Mouse (Mus musculus): ENCODE measurements at regions not wholly inside any gene's neighbourhood (a gene's known extent, or its start where the extent isn't known, plus 50 kb on each side); places are given as distances from the start of the nearest gene placed in this dataset.
"Not testable (repeated sequence)": the region's sequence is repeated elsewhere in the genome, so short reads cannot be mapped to it uniquely, and the experiment has no call there.

DNA sequence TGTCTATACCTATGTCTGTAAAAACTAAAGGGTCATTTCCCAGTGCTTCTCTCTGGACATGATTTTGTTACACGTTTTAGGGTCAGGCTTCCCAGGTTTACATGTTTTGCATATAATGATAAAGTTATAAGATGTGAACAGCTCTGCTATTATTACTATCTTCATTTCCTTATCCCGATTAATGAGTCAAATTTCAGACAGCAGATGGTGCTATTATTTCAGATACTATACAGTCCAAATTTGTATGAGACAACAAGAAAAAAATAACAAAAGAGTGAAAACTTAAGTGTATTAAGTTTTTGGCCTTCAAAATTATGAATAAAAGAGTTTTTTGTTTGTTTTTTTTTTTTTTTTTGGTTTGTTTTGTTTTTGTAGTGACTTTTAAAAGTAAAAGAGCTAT lies 922.9 kb upstream of the Ppp6c start:
- intact Hi-C loops (cut with DNase I) = no loop called here
- DNase-seq = no peak

DNA sequence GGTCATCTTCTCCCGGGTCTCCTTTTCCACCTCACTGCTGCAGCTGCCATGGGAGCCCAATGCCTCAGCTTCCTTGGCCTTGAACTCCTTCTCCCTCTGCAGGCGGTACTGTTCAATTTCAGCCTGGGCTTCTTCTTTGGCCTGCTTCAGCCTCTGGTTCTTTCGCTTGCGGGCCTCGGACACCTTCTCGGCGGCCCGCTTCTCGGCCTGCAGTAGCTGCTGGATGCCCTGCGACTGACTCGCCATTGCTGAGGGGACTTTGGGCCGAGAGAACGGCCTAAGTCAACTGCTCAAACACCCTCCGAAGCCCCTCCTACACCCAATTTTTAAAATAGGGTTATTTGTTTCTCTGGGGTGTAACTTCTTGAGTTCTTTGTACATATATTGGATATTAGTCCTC lies 901.4 kb upstream of the Ppp6c start:
- peak; percentile 7 to 18 for DNase-seq
- intact Hi-C loops (cut with DNase I) = not testable (repeated sequence)

DNA sequence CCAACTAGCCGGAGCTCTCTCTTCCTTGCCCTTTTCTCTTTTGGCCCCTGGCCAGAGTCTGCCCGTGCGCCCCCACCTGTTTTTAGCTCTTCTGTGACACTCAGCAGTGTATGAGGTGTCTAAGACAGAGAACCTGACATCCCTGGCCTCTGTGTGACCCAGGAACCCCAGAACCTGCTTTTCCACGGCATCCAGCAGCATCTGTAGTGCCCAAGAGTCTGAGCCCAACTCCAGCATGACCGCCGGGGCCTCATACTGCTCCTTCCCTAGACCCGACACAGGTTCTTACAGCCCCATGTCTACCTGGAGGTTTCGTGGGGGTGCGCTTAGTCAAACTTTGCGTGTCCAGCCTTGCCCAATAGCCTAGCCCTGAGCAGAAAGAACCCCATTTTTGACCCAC lies 892.9 kb upstream of the Ppp6c start:
- no peak for DNase-seq
- intact Hi-C loops (cut with DNase I) = no loop called here

DNA sequence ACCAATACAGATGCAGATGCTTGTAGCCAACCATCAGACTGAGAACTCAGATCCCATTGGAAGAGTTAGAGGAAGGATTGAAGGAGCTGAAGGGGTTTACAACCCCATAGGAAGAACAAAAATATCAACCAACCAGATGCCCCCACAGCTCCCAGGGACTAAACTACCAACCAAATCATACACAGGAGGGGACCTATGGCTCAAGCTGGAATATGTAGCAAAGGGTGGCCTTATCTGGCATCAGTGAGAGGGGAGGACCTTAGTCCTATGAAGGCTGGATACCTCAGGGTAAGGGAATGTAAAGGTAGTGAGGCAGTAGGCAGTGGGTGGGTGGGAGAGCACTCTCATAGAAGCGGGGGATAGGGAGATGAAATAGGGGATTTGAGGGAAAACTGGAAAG lies 888.2 kb upstream of the Ppp6c start:
- no peak for DNase-seq
- intact Hi-C loops (cut with DNase I) = no loop called here

Measured in heart, postnatal 36 days (tissue).